Mouse (Mus musculus) cortical plate, adult 2 months (tissue): Measurements from ENCODE around the gene Ahsa2.

Experiments
- CTCF ChIP-seq: fragments of 200-500 bp; IDR thresholded peaks from 2 replicates; pipeline ENCODE4 v1.5.1; 2011; ENCODE audit warnings: mild to moderate bottlenecking, control low read depth, low read length; ENCODE audit not compliant: insufficient read depth; ENCODE audit errors: extremely low read depth
- POLR2A ChIP-seq: fragments of 200-500 bp; IDR thresholded peaks from 2 replicates; pipeline ENCODE4 v1.6.1; 2011; ENCODE audit warnings: mild to moderate bottlenecking, low read length, control low read depth; ENCODE audit not compliant: insufficient read depth; ENCODE audit errors: extremely low read depth

- TF ChIP-seq POLR2A (no peak), CTCF (no peak)
Observed at GRCm38 (mm10) chr11:23496661-23497060, 1.2 kb downstream of the Ahsa2 start.
